Mouse (Mus musculus) c-Kit-positive CD71-positive TER-119-negative erythroid progenitor cells, embryonic 14.5 days (primary cell): ENCODE measurements around the gene Nfe2.
"Not testable (repeated sequence)": the region's sequence is repeated elsewhere in the genome, so short reads cannot be mapped to it uniquely, and the experiment has no call there.

Source experiments
- DNase-seq: peaks from one replicate; pipeline ENCODE4 v3.0.0-alpha.2; 2013; ENCODE audit warnings: low read depth

The Nfe2 gene

DNA sequence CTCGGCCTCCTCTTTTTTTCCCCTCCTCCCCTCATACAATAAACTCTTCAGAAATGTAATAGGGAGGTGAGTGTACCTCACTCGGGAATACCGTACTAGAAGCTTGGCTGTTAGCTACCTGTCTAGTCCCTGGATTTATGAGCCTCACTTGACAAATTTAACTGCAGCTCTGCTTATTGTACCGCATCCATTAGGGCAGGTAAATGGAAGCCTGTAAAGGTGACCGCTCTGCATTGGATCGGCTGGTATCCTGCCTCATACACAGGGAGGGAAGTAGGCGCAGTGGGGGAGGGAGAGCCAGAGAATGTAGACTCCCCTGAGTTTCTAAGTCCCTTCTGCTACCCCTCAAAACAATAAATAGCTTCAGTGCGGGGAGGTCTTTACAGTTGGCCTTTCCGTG, 32.6 kb upstream of the Nfe2 start:
- no peak for DNase-seq

DNA sequence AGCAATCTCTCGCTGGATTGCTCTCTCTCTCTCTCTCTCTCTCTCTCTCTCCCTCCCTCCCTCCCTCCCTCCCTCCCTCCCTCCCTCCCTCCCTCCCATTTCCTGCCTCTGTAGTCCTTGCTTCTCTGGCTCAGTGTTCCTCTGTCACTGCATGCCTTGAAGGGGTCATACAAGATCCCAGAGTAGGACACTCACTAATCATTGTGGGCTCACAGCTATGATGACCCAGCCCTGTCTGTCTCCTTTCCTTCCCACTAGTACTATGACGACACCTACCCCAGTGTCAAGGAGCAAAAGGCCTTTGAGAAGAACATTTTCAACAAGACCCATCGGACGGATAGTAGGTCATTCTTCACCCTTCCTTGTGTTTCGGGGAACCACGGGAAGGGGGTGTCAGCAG, 32.2 kb upstream of the Nfe2 start:
- DNase-seq, result no peak

DNA sequence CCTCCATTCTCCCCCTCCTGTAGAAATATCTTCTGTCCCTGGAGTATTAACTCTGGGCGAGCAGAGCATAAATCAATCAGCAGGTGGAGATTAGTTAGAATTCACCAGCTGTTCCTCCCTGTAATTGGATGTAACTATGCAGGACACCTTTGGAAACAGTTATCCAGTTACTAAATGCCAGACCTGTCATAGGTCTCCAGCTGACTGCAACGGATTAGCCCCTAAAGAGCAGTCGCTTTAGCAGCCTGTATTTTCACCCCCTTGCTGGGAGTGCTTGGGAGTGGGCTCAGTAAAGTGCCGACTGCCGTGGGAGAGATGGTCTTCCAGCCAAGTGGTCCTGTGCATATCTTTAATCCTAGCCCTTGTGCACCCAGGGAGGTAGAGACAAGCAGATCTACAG, 31.4 kb upstream of the Nfe2 start:
- no peak for DNase-seq

DNA sequence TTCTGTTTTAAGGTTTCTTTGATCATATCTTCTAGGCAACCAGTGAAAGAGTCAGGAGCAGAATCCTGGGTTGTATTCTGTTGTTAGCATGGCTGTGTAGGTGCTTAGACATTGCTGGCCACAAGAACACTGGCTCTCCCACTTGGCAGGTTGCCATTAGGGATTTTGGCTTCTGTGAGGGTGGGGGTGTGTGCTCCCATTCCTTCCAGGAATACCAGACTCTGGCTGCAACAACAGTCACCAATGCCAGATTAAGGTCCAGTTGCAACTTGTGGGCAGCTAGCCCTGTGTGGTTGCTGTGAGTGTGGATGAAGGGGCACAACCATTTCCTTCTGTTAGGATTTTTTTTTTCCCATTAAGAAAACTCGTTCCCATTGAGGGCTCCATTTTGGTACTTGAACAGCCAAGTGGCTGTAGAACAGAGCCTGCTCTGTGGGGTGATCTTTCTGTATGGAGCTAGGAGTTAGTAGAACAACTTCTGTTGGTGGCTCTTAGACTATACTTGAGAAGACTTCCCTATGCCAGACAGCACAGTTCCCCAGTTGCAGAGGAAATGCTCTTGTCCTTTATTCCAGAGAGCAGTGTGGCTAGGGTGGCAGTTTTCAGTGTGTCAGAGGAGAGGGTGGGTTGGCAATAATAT, 27.7 kb upstream of the Nfe2 start:
- no peak for DNase-seq

DNA sequence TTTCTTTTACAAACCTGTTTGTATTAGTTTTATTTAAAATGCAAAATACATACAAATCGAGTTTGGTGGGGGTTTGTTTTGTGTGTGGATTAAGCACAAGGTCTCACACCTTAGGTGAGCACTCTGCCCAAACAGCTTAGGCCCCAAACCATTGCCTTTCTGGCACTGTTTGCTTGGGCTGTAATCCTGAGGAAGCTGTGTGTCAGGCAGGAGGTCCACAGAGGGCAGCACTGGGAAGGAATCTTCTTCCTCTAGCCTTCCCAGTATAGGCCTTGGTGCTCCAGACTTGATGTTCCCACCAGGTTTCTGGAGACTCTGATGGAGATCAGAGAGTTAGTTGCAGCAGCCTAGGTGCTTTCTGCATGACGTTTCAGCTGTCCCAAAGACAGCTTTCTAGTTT, 26.4 kb upstream of the Nfe2 start:
- DNase-seq, result no peak

DNA sequence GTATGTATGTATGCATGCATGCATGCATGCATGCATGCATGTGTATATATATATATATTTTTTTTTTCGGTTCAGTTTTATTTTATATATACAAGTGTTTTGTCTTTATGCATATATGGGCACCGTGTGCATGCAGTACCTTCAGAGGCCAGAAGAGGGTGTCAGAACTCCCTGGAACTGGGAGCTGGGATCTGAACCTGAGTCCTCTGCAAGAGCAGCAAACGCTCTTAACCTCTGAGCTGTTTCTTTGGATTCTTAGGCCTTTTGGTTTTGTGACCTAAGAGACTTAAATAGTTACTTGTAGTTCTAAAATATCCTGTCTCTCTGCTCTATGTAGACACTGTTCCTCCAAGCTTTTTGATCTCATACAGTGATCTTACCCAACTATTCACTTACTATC, 25.9 kb upstream of the Nfe2 start:
- DNase-seq, result no peak

DNA sequence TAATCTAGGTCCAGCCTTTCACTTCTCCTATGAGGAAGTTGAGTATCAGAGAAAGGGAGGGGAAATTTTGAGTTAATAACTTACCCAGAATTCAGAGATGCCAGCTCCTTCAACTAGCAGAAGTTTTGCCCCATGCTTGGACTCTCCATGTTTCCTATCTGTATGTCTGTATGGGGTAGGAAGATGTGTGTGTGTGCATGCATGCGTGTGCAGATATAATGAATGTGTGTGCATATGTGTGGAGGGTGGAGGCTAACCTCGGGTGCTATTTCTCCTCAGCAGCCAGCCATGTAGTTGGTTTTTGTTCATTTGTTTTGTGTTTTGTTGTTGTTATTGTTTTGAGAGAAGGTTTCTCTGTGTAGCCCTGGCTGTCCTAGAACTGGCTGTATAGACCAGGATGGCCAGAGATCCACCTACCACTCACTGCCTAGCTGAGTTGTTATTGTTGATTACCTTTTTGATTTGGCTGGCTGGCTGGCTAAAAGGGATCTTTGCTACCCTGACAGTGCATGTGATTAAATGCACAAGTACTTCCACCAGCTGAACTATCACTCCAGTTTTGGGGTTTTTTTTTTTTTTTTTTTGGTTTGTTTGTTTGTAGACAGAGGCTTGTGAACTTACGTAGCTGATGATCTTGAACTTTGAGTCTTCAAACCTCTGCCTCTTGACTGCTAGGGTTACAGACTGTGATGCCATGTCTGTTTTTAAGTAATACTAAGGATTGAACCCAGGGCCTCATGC, 23.4 kb upstream of the Nfe2 start:
- no peak for DNase-seq

DNA sequence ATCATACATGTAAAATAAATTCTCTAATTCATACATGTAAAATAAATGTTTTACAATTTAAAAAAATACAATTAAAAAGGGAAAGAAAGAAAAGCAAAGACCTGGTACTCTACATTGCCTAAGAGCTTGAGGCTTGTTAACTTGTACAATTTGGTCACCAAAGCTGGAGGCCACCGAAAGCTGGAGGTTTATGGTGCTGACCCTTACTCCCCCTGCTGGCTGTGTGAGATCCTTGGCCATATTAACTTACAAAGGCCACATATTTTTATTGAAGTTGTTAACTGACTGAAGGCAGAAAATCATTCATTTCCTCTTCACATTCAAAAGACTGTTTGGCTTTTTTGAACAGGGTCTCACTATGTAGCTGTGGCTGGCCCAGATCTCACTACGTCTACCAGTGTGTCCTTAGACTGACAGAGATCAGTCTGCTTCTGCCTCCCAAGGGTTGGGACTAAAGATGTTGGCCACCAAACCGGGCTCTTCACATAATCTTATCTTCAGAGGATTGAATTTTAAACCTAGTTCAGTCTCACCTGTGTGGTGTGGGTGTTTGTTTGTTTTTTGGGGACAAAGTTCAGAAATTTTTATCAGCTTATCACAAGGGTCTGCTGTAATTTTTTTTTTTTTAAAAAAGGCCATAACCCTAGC, 22.7 kb upstream of the Nfe2 start:
- DNase-seq, result no peak

DNA sequence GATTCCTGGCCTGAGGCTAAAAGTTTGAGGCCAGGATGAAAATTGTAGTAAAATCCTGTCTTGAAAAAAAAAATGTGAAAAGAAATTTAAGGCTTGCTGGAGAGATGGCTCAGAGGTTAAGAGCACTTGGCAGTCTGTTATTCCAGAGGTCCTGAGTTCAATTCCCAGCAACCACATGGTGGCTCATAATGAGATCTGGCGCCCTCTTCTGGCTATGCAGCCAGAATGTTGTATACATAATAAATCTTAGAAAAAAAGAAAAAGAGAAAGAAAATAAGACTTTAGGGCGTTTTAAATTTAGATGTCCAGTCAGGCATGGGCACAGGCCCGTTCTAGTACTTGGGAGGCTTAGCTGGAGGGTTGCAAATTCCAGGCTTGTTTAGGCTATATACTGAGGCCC, 21.5 kb upstream of the Nfe2 start:
- no peak for DNase-seq

DNA sequence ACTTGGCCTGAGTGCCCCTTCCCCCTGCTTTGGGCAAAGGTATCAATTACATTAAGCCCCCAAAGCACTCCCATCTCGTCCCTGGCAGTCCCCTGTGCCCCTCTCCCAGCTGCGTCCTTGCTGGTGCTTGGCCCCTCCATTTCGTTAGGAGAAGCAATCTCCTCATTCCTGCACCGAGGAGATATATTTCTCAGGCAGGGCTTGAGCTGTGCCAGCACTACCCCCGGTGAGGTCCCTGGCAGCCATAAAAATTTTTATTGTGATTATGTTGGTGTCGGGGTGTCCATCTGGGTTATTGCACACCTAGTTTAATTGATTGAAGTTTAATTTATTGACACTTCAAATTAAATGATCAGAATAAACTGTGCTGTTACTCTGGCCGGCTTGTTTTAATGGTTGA, 19.7 kb upstream of the Nfe2 start:
- DNase-seq, result no peak

DNA sequence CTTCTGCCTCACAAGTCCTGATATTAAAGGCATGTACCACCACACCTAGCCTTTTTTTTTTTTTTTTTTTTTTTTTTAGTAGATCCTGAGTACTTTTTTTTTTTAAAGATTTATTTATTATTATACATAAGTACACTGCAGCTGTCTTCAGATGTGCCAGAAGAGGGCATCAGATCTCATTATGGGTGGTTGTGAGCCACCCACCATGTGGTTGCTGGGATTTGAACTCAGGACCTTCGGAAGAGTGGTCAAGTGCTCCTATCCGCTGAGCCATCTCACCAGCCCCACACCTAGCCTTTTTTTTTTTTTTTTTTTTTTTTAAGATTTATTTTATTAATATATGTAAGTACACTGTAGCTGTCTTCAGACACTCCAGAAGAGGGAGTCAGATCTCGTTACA, 17.7 kb upstream of the Nfe2 start:
- not testable (repeated sequence) for DNase-seq

DNA sequence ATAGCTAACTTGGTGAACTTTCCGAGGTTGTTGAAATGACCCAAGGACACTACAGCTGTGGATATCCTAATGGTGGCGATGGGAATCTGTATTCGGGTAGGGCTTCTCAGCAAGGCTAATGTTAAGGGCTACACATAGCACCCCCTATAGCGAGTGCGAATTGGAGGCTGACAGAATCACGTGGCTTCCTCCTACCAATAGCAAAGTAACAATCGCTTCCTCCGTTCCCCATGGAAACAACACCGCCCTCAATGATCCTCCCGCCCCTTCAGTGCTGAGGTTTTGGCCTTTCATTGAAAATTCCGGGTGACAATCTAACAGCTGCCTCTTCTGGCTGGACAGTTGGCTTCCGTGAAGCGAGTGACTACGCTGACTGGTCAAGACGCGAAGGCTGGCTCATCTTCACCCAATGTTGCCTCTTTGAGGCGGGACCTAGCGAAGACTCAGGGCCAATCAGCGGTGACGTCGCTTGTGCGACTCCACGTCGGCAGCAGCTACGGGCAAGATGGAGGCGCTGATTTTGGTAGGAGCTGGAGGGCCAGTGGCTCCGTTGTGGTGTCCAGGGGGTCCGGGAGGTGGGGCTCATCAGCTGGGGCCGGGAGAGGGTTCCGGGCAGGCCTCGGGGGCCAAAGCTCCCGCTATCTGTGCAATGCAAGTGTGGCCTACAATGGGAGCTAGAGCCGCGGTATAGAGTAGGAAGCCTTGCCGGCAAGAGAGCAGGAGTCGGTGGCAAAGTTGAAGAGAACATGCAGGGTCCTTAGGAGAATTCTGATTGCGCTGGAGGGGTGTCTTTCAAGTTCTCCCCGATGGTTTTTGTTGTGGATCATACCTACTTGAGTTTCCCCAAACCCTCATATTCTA, 14.4 kb upstream of the Nfe2 start, which contains the start of gene Copz1:
Copz1 (plus strand) TSS at position 296 of the 861 bp plus-strand sequence.
- DNase-seq, result peak; percentile 99

DNA sequence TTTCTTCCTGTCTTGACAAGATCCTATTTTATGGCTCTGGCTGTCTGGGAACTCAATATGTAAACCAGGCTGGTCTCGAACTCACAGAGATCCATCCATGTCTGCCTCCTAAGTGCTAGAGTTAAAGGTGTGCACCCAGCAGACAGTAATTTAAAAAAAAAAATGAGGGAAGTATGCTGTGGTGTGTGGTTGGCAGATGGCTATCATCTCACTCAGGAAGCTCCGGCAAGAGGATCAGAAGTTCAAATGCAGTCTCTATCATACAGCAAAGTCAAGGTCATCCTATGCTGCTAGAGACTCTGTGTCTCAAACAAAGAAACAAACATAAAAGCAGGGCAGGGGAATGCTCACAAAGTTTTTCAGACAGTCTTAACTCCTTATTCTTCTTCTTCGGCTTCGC, 10.7 kb upstream of the Nfe2 start:
- no peak for DNase-seq

DNA sequence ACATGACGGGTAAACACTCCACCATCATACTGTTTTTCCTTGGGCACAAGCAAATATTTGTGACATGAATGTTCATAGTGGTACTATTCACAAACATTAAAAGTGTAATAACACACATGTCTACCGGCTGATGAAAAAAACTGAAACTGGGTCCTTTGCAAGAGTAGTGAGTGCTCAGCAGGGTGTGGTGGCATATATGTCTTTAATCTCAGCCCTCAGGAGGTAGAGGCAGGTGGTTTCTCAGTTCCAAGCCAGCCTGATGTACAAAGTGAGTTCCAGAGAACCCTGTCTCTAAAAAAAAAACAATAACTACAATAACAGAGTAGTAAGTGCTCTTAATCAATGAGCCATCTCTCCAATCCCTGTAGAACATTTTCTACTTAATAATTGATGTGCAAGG, 6.6 kb upstream of the Nfe2 start:
- no peak for DNase-seq

DNA sequence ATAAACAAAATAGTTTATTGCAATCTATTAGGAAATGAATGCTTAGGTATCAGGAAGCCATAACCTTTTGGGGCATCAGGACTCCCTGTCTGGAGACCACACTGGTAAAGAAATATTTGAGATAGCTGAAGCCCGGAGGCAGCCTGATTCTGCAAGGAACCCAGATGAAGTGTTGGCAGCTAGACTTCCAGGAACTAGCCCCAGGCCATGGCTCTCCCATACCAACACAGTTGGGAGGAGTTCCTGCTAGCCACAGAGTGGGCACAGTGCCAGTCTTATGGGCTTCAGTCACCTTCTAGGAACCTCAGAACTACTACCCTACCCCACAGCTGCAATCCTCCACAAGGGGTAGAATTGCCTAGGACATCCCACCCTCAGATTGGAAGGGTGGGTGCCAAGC, 1.8 kb upstream of the Nfe2 start:
- no peak for DNase-seq

DNA sequence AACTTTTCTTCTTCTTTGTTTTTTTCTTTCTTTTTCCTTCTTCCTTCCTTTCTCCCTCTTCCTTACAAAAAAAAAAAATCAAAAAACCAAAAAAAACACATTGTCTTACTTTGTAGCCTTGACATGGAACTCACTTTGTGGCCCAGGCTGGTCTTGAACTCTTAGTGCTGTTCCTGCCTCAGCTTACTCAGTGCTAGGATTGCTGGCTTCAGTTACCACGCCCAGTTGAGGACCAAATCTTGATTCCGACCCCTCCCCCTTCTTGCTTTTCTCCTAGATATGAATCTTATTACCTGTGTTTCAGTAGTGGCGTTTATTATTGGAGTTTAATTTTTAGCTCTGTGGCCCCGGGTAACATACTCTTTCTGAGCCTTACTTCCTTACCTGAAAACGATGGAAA, 959 bp upstream of the Nfe2 start:
- DNase-seq, result no peak

DNA sequence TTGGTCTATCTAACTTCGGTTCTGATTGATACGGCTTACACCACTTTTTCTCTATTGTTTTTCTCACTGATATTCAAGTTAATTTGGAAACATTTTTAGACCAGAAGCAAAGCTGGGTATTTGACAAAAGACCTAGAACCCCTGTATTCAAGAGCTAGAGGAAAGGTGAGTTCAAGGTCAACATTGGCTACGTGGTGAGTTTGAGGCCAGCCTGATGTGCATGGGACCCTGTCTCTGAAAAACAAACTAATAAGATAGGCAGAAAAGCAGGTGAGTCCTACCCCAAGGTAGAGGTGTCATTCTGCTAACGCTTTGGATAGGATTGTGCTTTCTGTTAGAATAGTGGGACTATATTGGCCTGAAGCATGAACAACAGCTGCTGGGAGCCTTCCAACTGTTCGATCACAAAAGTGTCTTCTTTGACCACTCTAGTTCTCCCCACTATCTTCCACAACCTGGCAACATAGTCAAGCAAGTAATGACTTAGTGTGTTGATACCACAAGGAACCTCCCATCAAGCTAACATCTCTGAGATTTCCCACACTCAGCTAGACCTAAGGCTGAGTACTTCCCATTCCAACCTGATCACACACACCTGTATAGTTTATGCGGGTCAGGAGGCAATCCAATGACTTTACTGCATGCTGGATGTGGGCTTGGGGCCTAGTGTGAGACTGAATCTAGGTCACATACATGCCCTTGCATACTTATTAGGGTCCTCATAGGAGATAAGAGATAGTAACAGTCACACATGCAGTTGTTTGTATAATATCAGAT, 1.8 kb downstream of the Nfe2 start:
- no peak for DNase-seq

DNA sequence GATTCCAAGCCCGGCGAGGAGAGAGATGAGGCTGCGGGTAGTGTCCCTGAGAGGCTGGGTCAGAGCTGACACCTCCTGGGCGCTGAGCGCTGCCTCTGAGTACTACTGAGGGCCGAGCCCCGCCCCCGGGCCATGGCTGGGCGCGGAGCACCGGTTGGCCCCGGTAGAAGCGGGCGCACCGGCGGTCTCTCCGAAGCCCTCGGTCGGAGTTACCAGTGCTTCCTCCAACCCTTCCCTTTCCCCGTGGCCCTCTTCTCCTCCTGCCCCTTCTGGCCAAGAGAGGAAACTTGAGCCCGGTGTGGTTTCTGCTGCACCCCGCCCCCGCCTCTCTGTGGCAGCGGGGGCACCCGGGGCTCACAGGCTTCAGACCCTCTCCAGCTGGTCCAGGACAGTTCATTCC, 3.0 kb downstream of the Nfe2 start:
- no peak for DNase-seq

DNA sequence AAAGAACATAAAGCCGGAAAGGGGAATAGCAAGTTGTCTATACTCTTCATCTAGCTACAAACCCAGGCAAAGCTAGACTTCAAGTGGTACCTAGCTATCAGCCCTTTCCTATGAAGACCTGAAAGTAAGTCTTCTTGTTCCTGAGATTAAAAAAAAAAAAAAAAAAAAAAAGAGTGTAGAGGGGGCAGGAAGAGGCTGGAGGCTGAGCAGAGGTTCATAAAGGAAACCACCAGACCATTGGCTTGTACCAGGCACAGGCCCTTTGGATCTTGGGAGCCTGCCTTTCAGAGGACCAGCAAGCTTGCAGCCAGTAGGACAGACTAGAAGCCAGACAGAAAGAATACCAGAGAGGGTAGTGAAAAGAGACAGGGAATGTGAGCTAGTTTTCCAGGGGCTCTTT, 4.9 kb downstream of the Nfe2 start:
- no peak for DNase-seq

DNA sequence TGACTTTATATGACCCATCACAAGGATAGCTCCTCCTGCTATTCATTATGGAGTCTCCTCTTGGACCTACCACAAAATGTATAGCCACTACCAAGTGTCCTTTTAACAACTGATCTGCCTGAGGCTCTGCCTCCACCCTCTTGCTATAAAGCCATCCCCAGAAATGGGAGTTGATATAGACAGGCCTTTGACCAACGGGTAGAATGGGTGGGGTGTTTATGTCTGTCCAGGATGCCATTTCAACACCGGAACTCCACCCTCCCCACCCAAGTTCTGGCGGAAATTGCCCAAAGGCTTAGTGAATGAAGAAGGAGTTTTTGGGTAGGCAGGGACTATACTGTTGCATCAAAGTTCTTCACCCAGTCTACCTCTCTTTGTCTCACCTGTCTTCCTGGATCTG, 5.5 kb downstream of the Nfe2 start:
- no peak for DNase-seq

DNA sequence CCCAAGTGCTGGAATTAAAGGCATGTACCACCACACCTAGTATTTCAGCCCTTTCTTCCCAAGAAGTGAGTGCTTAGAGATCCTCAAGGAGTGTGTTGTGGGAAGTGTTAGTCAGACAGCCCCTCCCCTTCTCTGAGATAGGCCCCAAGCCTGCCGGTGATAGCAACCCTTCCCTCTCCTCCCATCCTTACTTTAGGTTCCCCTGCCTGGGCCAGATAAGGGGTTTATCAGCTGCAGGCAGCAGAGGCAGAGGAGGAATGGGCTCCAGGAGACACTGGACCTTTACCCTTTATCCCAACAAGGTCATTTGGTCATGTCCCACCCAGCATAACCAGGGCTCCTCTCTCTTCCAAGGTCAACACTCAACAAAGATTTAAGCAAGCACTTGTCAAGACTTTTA, 6.6 kb downstream of the Nfe2 start:
- peak; percentile 81 for DNase-seq
